10 mouse cellular contexts compared by ENCODE assay signal in the genomic region with DNA sequence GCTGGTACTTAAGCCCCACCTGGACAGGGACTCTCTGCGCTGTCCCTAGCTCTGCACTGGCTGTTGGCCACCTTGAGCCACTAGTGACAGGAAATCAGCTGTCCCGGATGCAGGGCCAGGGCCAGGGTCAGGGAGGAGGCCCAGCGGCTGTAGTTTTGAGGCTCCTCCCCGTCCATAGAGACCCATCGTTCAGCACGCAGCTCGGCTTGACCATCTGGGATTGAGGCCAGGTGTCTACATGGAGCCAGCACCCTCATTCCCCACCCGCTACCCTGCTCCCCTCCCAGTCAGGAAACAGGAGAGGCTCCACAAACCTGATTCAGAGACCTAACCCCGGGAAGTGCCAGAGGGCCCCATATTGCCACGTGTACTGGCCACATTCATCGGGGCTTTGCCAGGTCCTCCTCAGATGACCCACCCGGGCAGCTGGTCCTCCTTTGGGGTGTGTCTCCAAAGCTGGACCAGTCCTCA. TPM values are rescaled to one million over a fixed set of nuclear protein-coding genes. Genes with fewer than 3 reads are reported as not detected.
DNase-seq lines count a peak whose midpoint lies in the region; ATAC-seq and TF ChIP-seq lines count a peak whose summit lies in the region.
"Had no signal": no experiment of that assay in that cellular context is flagged by ENCODE, and none has a peak within 500 bp of the region (broad histone marks: within the 10 kb centered on the region; RNA-seq: fewer than 3 reads in every experiment).

No protein-coding gene starts in this region.

- H3K27ac ChIP-seq in heart, postnatal 0 days (ENCODE audit: low read depth): peak overlapping the region; percentile 61; the same call in 1 of the 2 replicates
- H3K27ac ChIP-seq in limb, embryonic 13.5 days: peak overlapping the region; percentile 85; the same call in 1 of the 2 replicates
- no peak overlapping the region; the same call in 1 of the 2 replicates for H3K27ac ChIP-seq in forebrain, embryonic 10.5 days
- no peak overlapping the region for H3K27ac ChIP-seq in left cerebral cortex, adult 2 months
- H3K27ac ChIP-seq in intestine, embryonic 16.5 days (ENCODE audit: low read length): no peak overlapping the region; the same call in 1 of the 2 replicates
- H3K27ac ChIP-seq: liver, embryonic 13.5 days had no signal

- H3K9ac ChIP-seq in heart, postnatal 0 days (replicated peaks; ENCODE audit: low read depth, low read length): no peak overlapping the region
- 0 out of 2 replicates have a peak overlapping the region, but pooled peaks have one; percentile 26 for H3K9ac ChIP-seq in limb, embryonic 13.5 days
- H3K9ac ChIP-seq in intestine, embryonic 16.5 days (ENCODE audit: low read depth, low read length): no peak overlapping the region
- H3K9ac ChIP-seq: liver, embryonic 13.5 days had no signal

- H3K4me3 ChIP-seq in heart, postnatal 0 days (ENCODE audit: low read depth, low read length): no peak overlapping the region
- H3K4me3 ChIP-seq in limb, embryonic 13.5 days: no peak overlapping the region
- H3K4me3 ChIP-seq in forebrain, embryonic 10.5 days: no peak overlapping the region
- H3K4me3 ChIP-seq in left cerebral cortex, adult 2 months: no peak overlapping the region
- H3K4me3 ChIP-seq in intestine, embryonic 16.5 days (ENCODE audit: low read length): no peak overlapping the region
- H3K4me3 ChIP-seq: liver, embryonic 13.5 days had no signal

- intact Hi-C loops in left cerebral cortex, adult 2 months (cut with DNase I): no loop called here

- WGBS in heart, postnatal 0 days: 36% methylated on average over 12 of the region's 12 CpGs
- whole genome bisulfite sequencing in limb, embryonic 13.5 days: 32% methylated on average over 12 of the region's 12 CpGs
- WGBS in forebrain, embryonic 10.5 days: 74% methylated on average over 12 of the region's 12 CpGs
- 55% methylated on average over 12 of the region's 12 CpGs for WGBS in intestine, embryonic 16.5 days

- ATAC-seq in heart, postnatal 0 days (ENCODE audit: insufficient read depth, low read depth): no peak
- no peak for ATAC-seq in limb, embryonic 13.5 days (ENCODE audit: low FRiP score, low read depth)
- no peak for ATAC-seq in intestine, embryonic 16.5 days
- ATAC-seq: Patski had no signal

- H3K4me2 ChIP-seq in heart, postnatal 0 days (ENCODE audit: low read depth, low read length): no peak overlapping the region
- H3K4me2 ChIP-seq in limb, embryonic 13.5 days (replicated peaks): peak overlapping the region; percentile 14; the same call in 1 of the 2 replicates
- H3K4me2 ChIP-seq in intestine, embryonic 16.5 days (ENCODE audit: low read depth, low read length): no peak overlapping the region
- H3K4me2 ChIP-seq: liver, embryonic 13.5 days had no signal

- no peaks in the 10 kb centered on the region for H3K36me3 ChIP-seq in heart, postnatal 0 days (replicated peaks; ENCODE audit: control insufficient read depth, insufficient read depth, low read length)
- H3K36me3 ChIP-seq in limb, embryonic 13.5 days: no peaks in the 10 kb centered on the region
- no peaks in the 10 kb centered on the region for H3K36me3 ChIP-seq in forebrain, embryonic 10.5 days (replicated peaks)
- H3K36me3 ChIP-seq in intestine, embryonic 16.5 days (ENCODE audit: control insufficient read depth, insufficient read depth, low read length): no peaks in the 10 kb centered on the region
- H3K36me3 ChIP-seq: liver, embryonic 13.5 days had no signal

- H3K27me3 ChIP-seq in heart, postnatal 0 days (ENCODE audit: control insufficient read depth, insufficient read depth, low read length): no peaks in the 10 kb centered on the region
- H3K27me3 ChIP-seq in limb, embryonic 13.5 days: no peaks in the 10 kb centered on the region
- H3K27me3 ChIP-seq in forebrain, embryonic 10.5 days (ENCODE audit: poor library complexity, severe bottlenecking): no peaks in the 10 kb centered on the region
- H3K27me3 ChIP-seq in intestine, embryonic 16.5 days (replicated peaks; ENCODE audit: control insufficient read depth, insufficient read depth, low read length): no peaks in the 10 kb centered on the region
- H3K27me3 ChIP-seq: Patski had no signal

- no peaks in the 10 kb centered on the region for H3K9me3 ChIP-seq in heart, postnatal 0 days (replicated peaks; ENCODE audit: control insufficient read depth, low read length)
- no peaks in the 10 kb centered on the region for H3K9me3 ChIP-seq in limb, embryonic 13.5 days
- H3K9me3 ChIP-seq in forebrain, embryonic 10.5 days: no peaks in the 10 kb centered on the region
- no peaks in the 10 kb centered on the region for H3K9me3 ChIP-seq in intestine, embryonic 16.5 days (ENCODE audit: control insufficient read depth, low read length)
- H3K9me3 ChIP-seq: liver, embryonic 13.5 days had no signal

- peaks cover 39% of the 10 kb centered on the region for H3K4me1 ChIP-seq in heart, postnatal 0 days (ENCODE audit: control insufficient read depth, insufficient read depth)
- H3K4me1 ChIP-seq in limb, embryonic 13.5 days: peaks cover 94% of the 10 kb centered on the region
- peaks cover 60% of the 10 kb centered on the region for H3K4me1 ChIP-seq in forebrain, embryonic 10.5 days
- peaks cover 35% of the 10 kb centered on the region for H3K4me1 ChIP-seq in intestine, embryonic 16.5 days (ENCODE audit: control insufficient read depth, insufficient read depth, low read length)

- DNase-seq in 3134 (ENCODE audit: extremely low read depth, insufficient read length, low spot score): peak; percentile 85
- peak; percentile 81 for DNase-seq in adrenal gland, postnatal 10 days
- peak; percentile 42 for DNase-seq in heart, postnatal 0 days (ENCODE audit: low spot score)
- no peak for DNase-seq in forebrain, embryonic 10.5 days (ENCODE audit: extremely low spot score, low spot score)
- DNase-seq in left cerebral cortex, adult 2 months (ENCODE audit: extremely low spot score in 1 of 2, low spot score in 2 of 2): no peak
- no peak for DNase-seq in right cerebral cortex, postnatal 14 days
- DNase-seq: liver, embryonic 13.5 days had no signal

- no peak for TF ChIP-seq CTCF in heart, postnatal 0 days (IDR thresholded peaks at IDR 0.05; ENCODE audit: low read depth)
- no peak for TF ChIP-seq CTCF in left cerebral cortex, adult 2 months (IDR thresholded peaks at IDR 0.05)

- no peak for TF ChIP-seq EP300 in heart, postnatal 0 days (IDR thresholded peaks at IDR 0.05; ENCODE audit: low read depth)

RNA-seq across cellular contexts. Expression of a gene that starts 54.5 kb away (rescaled TPM):
- total RNA-seq in adrenal gland, postnatal 10 days (2021): 10 to 100 TPM in 1 of 2 experiments, 1 to 10 TPM in 1; 7.0 to 11.2 TPM
- total RNA-seq in heart, postnatal 0 days (2014; rRNA removed; ENCODE audit: low replicate concordance): 5.7 TPM in 1 of 2 replicates, not detected in the other
- 1.8 and 2.4 TPM in 2 replicates for polyA plus RNA-seq in heart, postnatal 0 days (2015; fragmentation: Nextera tagmentation; extraction: Ambion mirVana)
- polyA plus RNA-seq in limb, embryonic 13.5 days (2015; fragmentation: Nextera tagmentation; extraction: Ambion mirVana): 4.9 and 7.5 TPM in 2 replicates
- 4.5 and 6.8 TPM in 2 replicates for polyA plus RNA-seq in forebrain, embryonic 10.5 days (2016; fragmentation: Nextera tagmentation; extraction: Ambion mirVana)
- total RNA-seq in left cerebral cortex, adult 2 months (2021): 10 to 100 TPM; 10.6 to 11.2 TPM
- 3.6 and 4.3 TPM in 2 replicates for polyA plus RNA-seq in intestine, embryonic 16.5 days (2015; fragmentation: Nextera tagmentation; extraction: Ambion mirVana)

RNA-seq across cellular contexts. Expression of a gene that starts 54.6 kb away (rescaled TPM):
- 10 to 100 TPM; 91.2 to 93.1 TPM for total RNA-seq in adrenal gland, postnatal 10 days (2021)
- 96.1 and 126 TPM in 2 replicates for total RNA-seq in heart, postnatal 0 days (2014; rRNA removed; ENCODE audit: low replicate concordance)
- polyA plus RNA-seq in heart, postnatal 0 days (2015; fragmentation: Nextera tagmentation; extraction: Ambion mirVana): 116 and 123 TPM in 2 replicates
- polyA plus RNA-seq in limb, embryonic 13.5 days (2015; fragmentation: Nextera tagmentation; extraction: Ambion mirVana): 147 and 149 TPM in 2 replicates
- 133 and 137 TPM in 2 replicates for polyA plus RNA-seq in forebrain, embryonic 10.5 days (2016; fragmentation: Nextera tagmentation; extraction: Ambion mirVana)
- total RNA-seq in left cerebral cortex, adult 2 months (2021): 10 to 100 TPM; 62.4 to 67.5 TPM
- 211 and 216 TPM in 2 replicates for polyA plus RNA-seq in intestine, embryonic 16.5 days (2015; fragmentation: Nextera tagmentation; extraction: Ambion mirVana)

Comparison
In these comparisons a context has a peak if more than half of its experiments do, and no peak if none do; other contexts are left out.
1. DNase-seq: peak in 3134 (single experiment), adrenal gland, postnatal 10 days (single experiment) and heart, postnatal 0 days (single experiment); none in forebrain, embryonic 10.5 days (single experiment), left cerebral cortex, adult 2 months (0 of 2) and right cerebral cortex, postnatal 14 days (single experiment).
2. H3K27ac ChIP-seq: peak in heart, postnatal 0 days (single experiment) and limb, embryonic 13.5 days (single experiment); none in forebrain, embryonic 10.5 days (single experiment), left cerebral cortex, adult 2 months (single experiment) and intestine, embryonic 16.5 days (single experiment).